Comparison of ENCODE assay signal across 26 mouse cellular contexts in the genomic region with DNA sequence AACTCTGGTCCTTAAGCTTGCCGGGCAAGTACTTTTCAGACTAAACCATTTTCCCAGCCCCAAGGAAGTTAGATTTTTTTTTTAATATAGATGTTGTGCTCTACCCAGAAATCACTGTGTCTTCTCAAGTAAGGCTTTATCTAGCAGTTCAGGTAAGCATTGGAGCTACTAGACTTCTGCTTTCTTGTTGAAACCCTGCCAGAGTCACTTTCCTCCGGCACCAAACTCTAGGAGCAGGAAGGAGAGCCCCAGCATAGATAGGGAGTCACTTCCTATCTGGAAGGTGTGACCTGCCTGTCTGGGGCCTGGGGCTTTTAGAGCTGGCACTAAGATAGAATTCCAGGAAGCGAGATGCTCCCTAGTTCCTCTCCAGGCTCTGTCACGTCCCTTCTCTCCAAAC. TPM values are rescaled to one million over a fixed set of nuclear protein-coding genes. Genes with fewer than 3 reads are reported as not detected.
"Had no signal": no experiment of that assay in that cellular context is flagged by ENCODE, and none has a peak within 500 bp of the region (broad histone marks: within the 10 kb centered on the region; RNA-seq: fewer than 3 reads in every experiment).

No protein-coding gene starts in this region.

- H3K27me3 ChIP-seq: neural tube, embryonic 12.5 days; neural tube, embryonic 15.5 days had no signal

- H3K4me2 ChIP-seq: neural tube, embryonic 12.5 days; neural tube, embryonic 13.5 days; neural tube, embryonic 15.5 days; stomach, embryonic 15.5 days had no signal

- H3K4me1 ChIP-seq: neural tube, embryonic 12.5 days; neural tube, embryonic 13.5 days; neural tube, embryonic 15.5 days; stomach, embryonic 15.5 days had no signal

- H3K9me3 ChIP-seq: neural tube, embryonic 12.5 days; neural tube, embryonic 13.5 days; neural tube, embryonic 15.5 days; stomach, embryonic 15.5 days had no signal

- H3K4me3 ChIP-seq: neural tube, embryonic 12.5 days; neural tube, embryonic 13.5 days; neural tube, embryonic 15.5 days; stomach, embryonic 15.5 days had no signal

- H3K9ac ChIP-seq: neural tube, embryonic 12.5 days; neural tube, embryonic 13.5 days; neural tube, embryonic 15.5 days; stomach, embryonic 15.5 days had no signal

- H3K36me3 ChIP-seq: neural tube, embryonic 12.5 days; neural tube, embryonic 13.5 days; neural tube, embryonic 15.5 days; stomach, embryonic 15.5 days had no signal

- H3K27ac ChIP-seq: neural tube, embryonic 12.5 days; neural tube, embryonic 13.5 days; neural tube, embryonic 15.5 days; stomach, embryonic 15.5 days; stomach, postnatal 0 days had no signal

- DNase-seq: retina, postnatal 1 day; right cerebral cortex, adult 18-20 months; right cerebral cortex, postnatal 14 days; right cerebral cortex, postnatal 25 days; right cerebral cortex, postnatal 4 days; spleen, adult 18-20 months; thymus, adult 18-20 months; thymus, adult 2 months; thymus, postnatal 14 days; thymus, postnatal 25 days; thymus, postnatal 36 days; thymus, postnatal 4 days had no signal

RNA-seq across cellular contexts. Expression of gene 1700016D06Rik, which starts 16.3 kb away (rescaled TPM):
- total RNA-seq: neutrophil, adult 5-6 weeks had no signal
- polyA plus RNA-seq: neural tube, embryonic 11.5 days; neural tube, embryonic 12.5 days; neural tube, embryonic 13.5 days; neural tube, embryonic 14.5 days; neural tube, embryonic 15.5 days; small intestine, adult 2 months; spleen, adult 2 months; stomach, embryonic 14.5 days; stomach, embryonic 15.5 days; stomach, embryonic 16.5 days; stomach, postnatal 0 days; thymus, adult 2 months; thymus, postnatal 0 days; urinary bladder, adult 2 months had no signal
